Mouse (Mus musculus): Measurements from ENCODE around the gene Cemip. TPM values are rescaled to one million over a fixed set of nuclear protein-coding genes. Genes with fewer than 3 reads are reported as not detected.

Gene Cemip
- polyA plus RNA-seq, 1 experiment = 0.65 TPM

GRCm38 (mm10) chr7:84018291-84019266 is 67.7 kb downstream of the Cemip start:
- H3K4me3 ChIP-seq (replicated peaks; ENCODE audit: extremely low read depth, low read depth, low read length) = no peak overlapping the region
- H3K4me1 ChIP-seq (ENCODE audit: control insufficient read depth, insufficient read depth, low read length) = peaks cover 4% of the 10 kb centered on the region; the same call in 1 of the 2 replicates
- no peak for TF ChIP-seq CTCF (IDR thresholded peaks at IDR 0.05; ENCODE audit: insufficient read depth, low read length)
- no peak for TF ChIP-seq POLR2A (IDR thresholded peaks at IDR 0.05; ENCODE audit: borderline replicate concordance, extremely low read depth, low read depth, low read length)
- DNase-seq = peak; percentile 38
- WGBS = 36% methylated on average over 5 of the region's 5 CpGs

DNA sequence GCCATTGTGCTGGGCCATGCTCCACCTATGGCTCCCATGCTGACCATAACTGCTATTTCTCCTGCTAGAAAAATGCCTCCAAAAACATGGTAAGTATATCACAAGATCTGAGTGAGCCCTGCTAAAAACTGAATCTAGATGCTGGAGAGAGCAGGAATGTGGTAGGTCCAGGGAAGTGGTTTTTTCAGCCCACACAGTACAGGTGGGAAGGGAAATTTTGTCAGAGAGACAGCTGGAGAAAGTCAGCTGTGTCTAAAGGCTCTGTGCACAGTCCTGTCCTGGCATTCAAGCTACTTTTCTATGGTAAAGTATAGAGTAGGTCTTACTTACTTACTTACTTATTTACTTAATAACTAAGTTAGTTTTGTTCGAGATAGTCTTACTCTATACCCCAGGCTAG is 71.3 kb downstream of the Cemip start:
- Histone ChIP-seq H3K4me3 (replicated peaks; ENCODE audit: extremely low read depth, low read depth, low read length) (no peak overlapping the region), H3K4me1 (ENCODE audit: control insufficient read depth, insufficient read depth, low read length) (peaks cover 4% of the 10 kb centered on the region; the same call in 1 of the 2 replicates)
- no peak for DNase-seq
- 78% methylated on average over 1 of the region's 1 CpGs for WGBS
- TF ChIP-seq CTCF (IDR thresholded peaks at IDR 0.05; ENCODE audit: insufficient read depth, low read length) = no peak
- no peak for TF ChIP-seq POLR2A (IDR thresholded peaks at IDR 0.05; ENCODE audit: borderline replicate concordance, extremely low read depth, low read depth, low read length)

- 57% methylated on average over 4 of the region's 4 CpGs for WGBS
- Histone ChIP-seq H3K4me1 (ENCODE audit: control insufficient read depth, insufficient read depth, low read length) (peaks cover 4% of the 10 kb centered on the region; the same call in 1 of the 2 replicates), H3K4me3 (replicated peaks; ENCODE audit: extremely low read depth, low read depth, low read length) (no peak overlapping the region)
- DNase-seq = no peak
- TF ChIP-seq CTCF (IDR thresholded peaks at IDR 0.05; ENCODE audit: insufficient read depth, low read length) = no peak
Observed at GRCm38 (mm10) chr7:84013656-84014055, 72.6 kb downstream of the Cemip start.

GRCm38 (mm10) chr7:84004357-84004756 is 81.9 kb downstream of the Cemip start:
- WGBS = 73% methylated on average over 6 of the region's 6 CpGs
- Histone ChIP-seq H3K4me3 (replicated peaks; ENCODE audit: extremely low read depth, low read depth, low read length) (no peak overlapping the region), H3K4me1 (ENCODE audit: control insufficient read depth, insufficient read depth, low read length) (no peaks in the 10 kb centered on the region)
- DNase-seq = no peak
- TF ChIP-seq POLR2A (IDR thresholded peaks at IDR 0.05; ENCODE audit: borderline replicate concordance, extremely low read depth, low read depth, low read length) = no peak
- no peak for TF ChIP-seq CTCF (IDR thresholded peaks at IDR 0.05; ENCODE audit: insufficient read depth, low read length)

GRCm38 (mm10) chr7:84001516-84001915 is 84.8 kb downstream of the Cemip start:
- no peaks in the 10 kb centered on the region for H3K4me1 ChIP-seq (ENCODE audit: control insufficient read depth, insufficient read depth, low read length)
- no peak overlapping the region for H3K4me3 ChIP-seq (replicated peaks; ENCODE audit: extremely low read depth, low read depth, low read length)
- TF ChIP-seq POLR2A (IDR thresholded peaks at IDR 0.05; ENCODE audit: borderline replicate concordance, extremely low read depth, low read depth, low read length) (no peak), CTCF (IDR thresholded peaks at IDR 0.05; ENCODE audit: insufficient read depth, low read length) (no peak)
- 85% methylated on average over 3 of the region's 3 CpGs for WGBS
- DNase-seq = no peak

- 92% methylated on average over 2 of the region's 2 CpGs for WGBS
- Histone ChIP-seq H3K4me3 (replicated peaks; ENCODE audit: extremely low read depth, low read depth, low read length) (no peak overlapping the region), H3K4me1 (ENCODE audit: control insufficient read depth, insufficient read depth, low read length) (no peaks in the 10 kb centered on the region)
- DNase-seq = no peak
- no peak for TF ChIP-seq POLR2A (IDR thresholded peaks at IDR 0.05; ENCODE audit: borderline replicate concordance, extremely low read depth, low read depth, low read length)
- no peak for TF ChIP-seq CTCF (IDR thresholded peaks at IDR 0.05; ENCODE audit: insufficient read depth, low read length)
Observed at GRCm38 (mm10) chr7:84000671-84001070, 85.6 kb downstream of the Cemip start.

GRCm38 (mm10) chr7:83999647-84000046 is 86.7 kb downstream of the Cemip start:
- Histone ChIP-seq H3K4me3 (replicated peaks; ENCODE audit: extremely low read depth, low read depth, low read length) (no peak overlapping the region), H3K4me1 (ENCODE audit: control insufficient read depth, insufficient read depth, low read length) (no peaks in the 10 kb centered on the region)
- no peak for DNase-seq
- TF ChIP-seq POLR2A (IDR thresholded peaks at IDR 0.05; ENCODE audit: borderline replicate concordance, extremely low read depth, low read depth, low read length) (no peak), CTCF (IDR thresholded peaks at IDR 0.05; ENCODE audit: insufficient read depth, low read length) (no peak)
- 90% methylated on average over 1 of the region's 1 CpGs for WGBS

- Histone ChIP-seq H3K4me3 (replicated peaks; ENCODE audit: extremely low read depth, low read depth, low read length) (no peak overlapping the region), H3K4me1 (ENCODE audit: control insufficient read depth, insufficient read depth, low read length) (peaks cover 4% of the 10 kb centered on the region)
- no peak for TF ChIP-seq CTCF (IDR thresholded peaks at IDR 0.05; ENCODE audit: insufficient read depth, low read length)
- no peak for TF ChIP-seq POLR2A (IDR thresholded peaks at IDR 0.05; ENCODE audit: borderline replicate concordance, extremely low read depth, low read depth, low read length)
- no peak for DNase-seq
- 93% methylated on average over 1 of the region's 1 CpGs for WGBS
Observed at GRCm38 (mm10) chr7:83994348-83994747, 92.0 kb downstream of the Cemip start.

GRCm38 (mm10) chr7:83989294-83989693 is 97.0 kb downstream of the Cemip start:
- 96% methylated on average over 4 of the region's 4 CpGs for WGBS
- DNase-seq = no peak
- TF ChIP-seq CTCF (IDR thresholded peaks at IDR 0.05; ENCODE audit: insufficient read depth, low read length) (no peak), POLR2A (IDR thresholded peaks at IDR 0.05; ENCODE audit: borderline replicate concordance, extremely low read depth, low read depth, low read length) (no peak)
- Histone ChIP-seq H3K4me1 (ENCODE audit: control insufficient read depth, insufficient read depth, low read length) (peaks cover 4% of the 10 kb centered on the region), H3K4me3 (replicated peaks; ENCODE audit: extremely low read depth, low read depth, low read length) (no peak overlapping the region)

DNA sequence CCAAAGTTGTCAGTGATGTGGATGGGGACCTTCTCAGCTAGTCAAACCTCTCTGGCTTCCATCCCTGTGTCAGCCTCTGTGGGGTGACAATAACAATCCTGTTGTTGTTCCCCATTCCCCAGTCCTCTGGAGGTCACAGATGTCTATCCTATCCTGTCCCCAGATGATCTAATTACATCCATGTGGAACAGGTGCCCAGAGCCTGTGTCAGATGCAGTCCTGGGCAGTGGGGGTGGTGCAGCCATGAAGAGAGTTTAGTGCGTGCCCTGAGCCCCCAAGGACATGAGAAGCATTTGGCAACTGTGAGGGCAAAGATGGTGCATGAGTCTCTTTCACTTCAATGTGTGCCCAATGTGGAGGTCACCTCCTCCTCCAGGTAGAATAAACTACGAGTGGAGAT is 100.6 kb downstream of the Cemip start:
- no peak for TF ChIP-seq POLR2A (IDR thresholded peaks at IDR 0.05; ENCODE audit: borderline replicate concordance, extremely low read depth, low read depth, low read length)
- TF ChIP-seq CTCF (IDR thresholded peaks at IDR 0.05; ENCODE audit: insufficient read depth, low read length) = no peak
- Histone ChIP-seq H3K4me1 (ENCODE audit: control insufficient read depth, insufficient read depth, low read length) (no peaks in the 10 kb centered on the region), H3K4me3 (replicated peaks; ENCODE audit: extremely low read depth, low read depth, low read length) (no peak overlapping the region)
- 87% methylated on average over 2 of the region's 2 CpGs for WGBS
- no peak for DNase-seq

All from lung, adult 2 months (tissue).